Mouse (Mus musculus) liver, postnatal 0 days (tissue): ENCODE results near the gene Cd248. TPM values are rescaled to one million over a fixed set of nuclear protein-coding genes. Genes with fewer than 3 reads are reported as not detected.

Experiments
- ATAC-seq: fragments of 200-750 bp; cut with Nextera tagmentation; 2 replicates; pipeline ENCODE4 v1.8.0; 2017; ENCODE audit warnings: mild to moderate bottlenecking, moderate library complexity
- DNase-seq: peaks from one replicate; pipeline ENCODE4 v3.0.0-alpha.2; 2016
- H3K27ac ChIP-seq: fragments of 300-500 bp; sonication (generic); 2 replicates; pipeline ENCODE4 v1.5.1; 2014; ENCODE audit warnings: antibody characterized with exemption, moderate library complexity, mild to moderate bottlenecking, low read depth
- H3K27me3 ChIP-seq: fragments of 300-500 bp; sonication (generic); 2 replicates; pipeline ENCODE4 v1.6.1; 2014; ENCODE audit warnings: low read length, control low read depth, mixed read lengths; ENCODE audit not compliant: insufficient read depth
- H3K36me3 ChIP-seq: fragments of 300-500 bp; sonication (generic); replicated peaks from 2 replicates; pipeline ENCODE4 v1.6.1; 2014; ENCODE audit warnings: mild to moderate bottlenecking, control low read depth, low read length, moderate library complexity, mixed read lengths; ENCODE audit not compliant: insufficient read depth
- H3K4me1 ChIP-seq: fragments of 300-500 bp; sonication (generic); 2 replicates; pipeline ENCODE4 v1.6.1; 2014; ENCODE audit warnings: antibody characterized with exemption, mild to moderate bottlenecking, control low read depth; ENCODE audit not compliant: insufficient read depth
- H3K4me2 ChIP-seq: fragments of 300-500 bp; sonication (generic); 2 replicates; pipeline ENCODE4 v1.6.1; 2014; ENCODE audit warnings: low read depth, mild to moderate bottlenecking, low read length, moderate library complexity, mixed read lengths
- H3K4me3 ChIP-seq: fragments of 300-500 bp; sonication (generic); 2 replicates; pipeline ENCODE4 v1.5.1; 2014; ENCODE audit warnings: low read depth, low read length
- H3K9ac ChIP-seq: fragments of 300-500 bp; sonication (generic); replicated peaks from 2 replicates; pipeline ENCODE4 v1.6.1; 2014; ENCODE audit warnings: mild to moderate bottlenecking, moderate library complexity
- H3K9me3 ChIP-seq: fragments of 300-500 bp; sonication (generic); 2 replicates; pipeline ENCODE4 v1.6.1; 2016; ENCODE audit warnings: mild to moderate bottlenecking, control low read depth, low read length, mixed read lengths
- CTCF ChIP-seq: sonication (generic); IDR thresholded peaks from 2 replicates; pipeline ENCODE4 v1.5.1; 2016; ENCODE audit warnings: antibody characterized with exemption, low read depth
- EP300 ChIP-seq: IDR thresholded peaks from 2 replicates; pipeline ENCODE4 v1.6.1; 2016; ENCODE audit warnings: antibody characterized with exemption, low read depth, mild to moderate bottlenecking
- WGBS: fragments of 180-500 bp; shearing (Covaris S2); extraction: QIAGEN DNeasy Blood & Tissue Kit; methylation state at CpG from one replicate; pipeline ENCODE4 v1.1.7; 2014; ENCODE audit not compliant: insufficient replicate concordance; 5-methylcytosine and 5-hydroxymethylcytosine counted together
- polyA plus RNA-seq: library from polyadenylated mRNA; unstranded; fragments of >200 nt; fragmentation: Nextera tagmentation; extraction: Ambion mirVana; gene quantifications from 2 replicates; pipeline ENCODE4 v1.2.1, GENCODE M21; 2015

Gene Cd248
- polyA plus RNA-seq, 1 experiment from 2014 or later, result 2.0 TPM

DNA sequence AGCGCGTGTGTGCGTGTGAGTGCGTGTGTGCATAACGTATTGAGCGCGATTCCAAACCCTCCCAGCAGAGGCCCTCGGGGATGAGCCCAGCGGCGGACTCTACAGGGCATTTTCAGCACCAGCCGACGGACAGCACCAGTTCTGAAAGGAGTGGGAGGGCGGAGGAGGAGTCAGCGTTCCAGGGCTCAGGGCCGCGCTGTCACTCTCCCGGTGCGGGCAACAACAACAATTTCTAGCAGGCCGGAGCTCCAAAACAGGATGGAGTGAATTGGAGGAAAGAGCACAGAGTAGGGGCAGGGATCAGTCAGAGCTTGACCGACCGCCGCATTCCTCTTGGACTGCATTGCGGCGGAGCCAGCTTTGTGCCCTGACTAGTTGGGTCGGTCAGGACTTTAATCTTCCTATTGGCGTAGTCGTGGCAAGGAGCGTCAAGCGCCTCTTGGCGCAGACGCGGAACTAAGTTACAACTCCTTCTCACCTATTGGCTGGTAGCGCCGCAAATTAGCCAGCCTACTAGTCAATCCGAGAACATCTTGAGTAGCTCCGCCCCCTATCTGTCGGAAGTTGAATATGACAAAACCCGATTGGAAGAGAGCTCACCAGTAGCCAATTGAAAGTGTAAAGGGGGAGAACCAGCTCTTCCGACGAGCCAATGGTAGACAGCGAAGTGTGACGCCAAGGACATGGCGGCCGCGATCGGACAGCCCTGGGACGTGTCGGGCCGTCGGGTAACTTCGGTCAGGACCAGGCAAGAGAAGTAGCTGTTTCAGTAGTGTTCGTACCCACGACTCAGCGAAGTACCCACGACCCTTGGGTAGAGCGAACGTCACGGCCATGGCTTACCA, 20.2 kb downstream of the Cd248 start, which contains the start of gene Yif1a:
Yif1a (plus strand) TSS at position 655 of the 845 bp plus-strand sequence.
- Histone ChIP-seq H3K27me3 (peaks cover 33% of the 10 kb centered on the region), H3K9ac (peak within 1 kb of the TSS; percentile 79), H3K4me1 (peaks cover 25% of the 10 kb centered on the region), H3K4me3 (peak within 1 kb of the TSS; percentile 85), H3K27ac (peak within 1 kb of the TSS; percentile 89), H3K4me2 (peak within 1 kb of the TSS; percentile 97), H3K9me3 (no peaks in the 10 kb centered on the region), H3K36me3 (peaks cover 8% of the 10 kb centered on the region)
- ATAC-seq (peak; percentile 90), DNase-seq (peak; percentile 95)
- WGBS, result under 1% methylated on average over 58 of the region's 58 CpGs
- peak; percentile 42; the same call in 1 of the 2 replicates for TF ChIP-seq EP300
- TF ChIP-seq CTCF, result peak; percentile 65

DNA sequence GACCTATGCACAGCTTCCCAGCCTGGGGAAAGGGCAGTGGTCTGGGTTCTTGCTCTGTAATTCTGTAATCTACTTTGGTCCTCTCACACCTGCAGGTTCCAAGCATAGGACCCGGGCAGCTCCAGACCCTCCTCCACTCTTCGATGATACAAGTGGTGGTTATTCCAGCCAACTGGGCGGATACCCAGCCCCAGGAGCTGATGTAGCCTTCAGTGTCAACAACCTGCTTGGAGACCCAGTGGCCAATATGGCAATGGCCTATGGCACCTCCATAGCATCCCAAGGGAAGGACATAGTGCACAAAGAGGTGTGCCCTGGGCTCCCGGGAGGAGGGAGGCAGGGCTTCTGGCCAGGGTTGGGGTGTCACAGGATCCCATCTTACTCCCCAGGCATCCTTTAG, 21.4 kb downstream of the Cd248 start:
- Histone ChIP-seq H3K9ac (peak overlapping the region; percentile 79; the same call in 1 of the 2 replicates), H3K27me3 (peaks cover 20% of the 10 kb centered on the region), H3K4me3 (peak overlapping the region; percentile 85), H3K4me2 (peak overlapping the region; percentile 97), H3K9me3 (no peaks in the 10 kb centered on the region), H3K4me1 (peaks cover 25% of the 10 kb centered on the region), H3K36me3 (peaks cover 8% of the 10 kb centered on the region), H3K27ac (no peak overlapping the region)
- TF ChIP-seq EP300, result no peak
- no peak for TF ChIP-seq CTCF
- ATAC-seq (no peak), DNase-seq (no peak)
- WGBS, result 81% methylated on average over 4 of the region's 4 CpGs

DNA sequence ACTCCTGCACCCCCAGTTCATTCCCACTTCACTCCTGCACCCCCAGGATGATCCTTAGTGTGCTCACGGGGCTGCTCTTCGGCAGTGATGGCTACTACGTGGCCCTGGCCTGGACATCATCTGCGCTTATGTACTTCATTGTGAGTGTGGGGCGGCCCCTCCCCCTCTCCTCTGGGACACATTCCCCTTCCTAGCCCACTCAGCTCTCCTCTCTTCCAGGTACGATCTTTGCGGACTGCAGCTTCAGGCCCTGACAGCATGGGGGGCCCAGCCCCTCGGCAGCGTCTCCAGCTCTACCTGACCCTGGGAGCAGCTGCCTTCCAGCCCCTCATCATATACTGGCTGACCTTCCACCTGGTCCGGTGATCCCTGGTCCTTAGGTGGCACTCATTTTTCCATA, 24.2 kb downstream of the Cd248 start:
- no peak for TF ChIP-seq CTCF
- TF ChIP-seq EP300, result no peak
- DNase-seq (no peak), ATAC-seq (no peak)
- H3K9me3 ChIP-seq, result no peaks in the 10 kb centered on the region
- 84% methylated on average over 10 of the region's 10 CpGs for WGBS
- H3K36me3 ChIP-seq, result peaks cover 8% of the 10 kb centered on the region
- no peak overlapping the region for H3K9ac ChIP-seq
- H3K4me3 ChIP-seq, result no peak overlapping the region
- H3K27ac ChIP-seq, result no peak overlapping the region
- H3K27me3 ChIP-seq, result peaks cover 13% of the 10 kb centered on the region
- H3K4me2 ChIP-seq, result no peak overlapping the region
- H3K4me1 ChIP-seq, result peaks cover 17% of the 10 kb centered on the region

DNA sequence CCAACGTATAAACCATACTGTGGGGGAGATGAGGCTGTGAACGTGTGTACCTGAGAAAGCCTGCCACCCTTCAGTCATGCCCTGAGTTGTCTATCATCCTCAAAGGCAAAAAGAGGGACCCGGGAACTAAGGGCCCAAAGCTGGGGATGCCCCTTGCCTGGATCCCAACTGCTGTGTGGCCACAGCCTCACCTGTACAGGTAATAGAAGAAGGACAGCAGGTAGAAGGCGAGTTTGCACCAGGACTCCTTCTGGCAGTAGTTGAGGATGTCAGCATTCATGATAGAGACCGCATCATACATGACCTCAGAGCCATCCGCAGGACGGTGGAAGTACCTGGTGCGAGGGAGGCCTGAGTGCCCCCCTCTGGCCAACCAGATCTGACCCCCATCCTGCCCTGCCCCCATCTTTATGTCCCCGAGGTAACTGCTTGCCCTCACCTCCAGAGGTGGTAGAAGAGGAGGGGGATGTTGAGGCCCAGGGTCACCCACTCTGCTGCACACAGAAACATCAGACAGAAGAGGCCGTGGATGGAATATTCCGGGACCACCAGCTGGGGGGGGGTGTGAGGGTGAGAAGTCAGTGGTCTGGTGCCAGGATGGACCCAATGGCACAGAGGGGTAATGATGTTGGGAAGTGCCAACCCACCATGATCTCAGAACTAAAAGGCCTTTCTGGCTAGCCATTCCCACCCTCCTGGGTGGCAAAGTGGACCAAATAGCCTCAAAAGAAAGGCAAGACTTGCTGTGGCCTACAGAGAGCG, 25.8 kb downstream of the Cd248 start:
- Histone ChIP-seq H3K4me3 (no peak overlapping the region), H3K4me2 (no peak overlapping the region), H3K4me1 (peaks cover 16% of the 10 kb centered on the region), H3K9me3 (no peaks in the 10 kb centered on the region), H3K9ac (no peak overlapping the region), H3K27ac (no peak overlapping the region), H3K36me3 (peaks cover 8% of the 10 kb centered on the region), H3K27me3 (peaks cover 22% of the 10 kb centered on the region)
- DNase-seq, result peak; percentile 12
- TF ChIP-seq EP300 (no peak), CTCF (no peak)
- no peak for ATAC-seq
- 72% methylated on average over 12 of the region's 12 CpGs for WGBS

DNA sequence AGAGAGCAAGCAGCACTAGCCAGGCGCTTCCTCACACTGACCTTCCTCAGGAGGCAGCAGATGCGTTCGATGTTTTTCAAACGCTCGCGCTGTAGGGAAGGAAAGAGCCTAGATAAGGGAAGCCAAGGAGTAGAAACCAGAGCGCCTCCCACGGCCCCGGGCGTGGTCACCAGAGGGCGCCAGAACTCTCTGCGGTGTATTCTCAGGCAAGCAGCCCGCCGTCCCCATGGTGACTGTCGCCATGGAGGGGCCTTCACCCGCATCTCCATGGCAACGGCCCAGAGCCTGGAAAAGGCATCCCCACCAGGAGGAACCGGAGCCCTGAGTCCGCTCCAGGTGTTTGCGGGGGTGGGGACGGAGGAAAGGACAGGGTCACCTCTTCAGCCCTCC, 26.4 kb downstream of the Cd248 start:
- under 1% methylated on average over 21 of the region's 21 CpGs for WGBS
- H3K4me1 ChIP-seq, result peaks cover 13% of the 10 kb centered on the region
- DNase-seq, result peak; percentile 94

DNA sequence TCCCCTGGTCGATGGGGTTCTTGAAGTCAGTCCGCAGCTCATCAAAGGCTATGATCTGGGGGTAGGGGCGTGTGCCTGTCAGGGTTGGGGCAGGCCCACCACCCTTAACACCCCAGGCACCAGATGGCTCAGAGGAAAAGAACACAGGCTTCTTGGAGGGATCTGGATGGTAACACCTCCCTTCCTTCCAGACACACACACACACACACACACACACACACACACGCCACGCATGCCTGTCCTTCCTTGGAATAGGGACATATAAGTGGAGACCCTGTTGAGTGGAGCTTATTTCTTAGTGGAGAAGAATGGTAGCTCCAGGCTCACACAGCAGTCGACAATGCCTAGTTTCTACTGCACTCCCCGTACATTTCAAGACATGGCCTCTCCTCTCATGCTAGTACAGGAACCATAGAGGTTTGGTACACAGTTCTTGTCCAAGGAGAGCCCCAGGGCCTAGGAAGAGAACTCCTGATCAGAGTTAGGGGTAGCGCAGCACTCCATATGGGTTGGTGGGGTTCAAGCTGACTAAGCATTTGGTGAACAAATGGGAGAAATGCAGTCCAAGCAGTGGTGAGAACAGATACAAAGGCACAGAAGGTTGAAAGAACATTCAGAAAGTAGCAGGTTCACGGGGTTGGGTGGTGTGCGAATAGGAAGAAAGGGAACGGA, 27.0 kb downstream of the Cd248 start:
- peaks cover 17% of the 10 kb centered on the region for H3K36me3 ChIP-seq
- no peak overlapping the region for H3K4me2 ChIP-seq
- no peaks in the 10 kb centered on the region for H3K9me3 ChIP-seq
- H3K27me3 ChIP-seq, result peaks cover 22% of the 10 kb centered on the region
- TF ChIP-seq EP300, result no peak
- TF ChIP-seq CTCF, result no peak
- no peak overlapping the region for H3K27ac ChIP-seq
- no peak for ATAC-seq
- DNase-seq, result no peak
- WGBS, result 40% methylated on average over 11 of the region's 11 CpGs
- H3K4me1 ChIP-seq, result peaks cover 11% of the 10 kb centered on the region
- no peak overlapping the region for H3K4me3 ChIP-seq
- no peak overlapping the region for H3K9ac ChIP-seq

More for the DNA sequence above, 26.4 kb downstream of the Cd248 start:
- Histone ChIP-seq H3K36me3 (peaks cover 10% of the 10 kb centered on the region), H3K9ac (no peak overlapping the region), H3K27me3 (peaks cover 22% of the 10 kb centered on the region), H3K27ac (no peak overlapping the region), H3K4me2 (no peak overlapping the region), H3K9me3 (no peaks in the 10 kb centered on the region), H3K4me3 (no peak overlapping the region)
- ATAC-seq, result peak; percentile 67
- no peak for TF ChIP-seq EP300
- peak; percentile 93 for TF ChIP-seq CTCF
